Mouse (Mus musculus): ENCODE measurements around the gene Dll3. TPM values are rescaled to one million over a fixed set of nuclear protein-coding genes. Genes with fewer than 3 reads are reported as not detected.

Gene Dll3
- polyA plus RNA-seq, 1 experiment = 0.22 TPM

DNA sequence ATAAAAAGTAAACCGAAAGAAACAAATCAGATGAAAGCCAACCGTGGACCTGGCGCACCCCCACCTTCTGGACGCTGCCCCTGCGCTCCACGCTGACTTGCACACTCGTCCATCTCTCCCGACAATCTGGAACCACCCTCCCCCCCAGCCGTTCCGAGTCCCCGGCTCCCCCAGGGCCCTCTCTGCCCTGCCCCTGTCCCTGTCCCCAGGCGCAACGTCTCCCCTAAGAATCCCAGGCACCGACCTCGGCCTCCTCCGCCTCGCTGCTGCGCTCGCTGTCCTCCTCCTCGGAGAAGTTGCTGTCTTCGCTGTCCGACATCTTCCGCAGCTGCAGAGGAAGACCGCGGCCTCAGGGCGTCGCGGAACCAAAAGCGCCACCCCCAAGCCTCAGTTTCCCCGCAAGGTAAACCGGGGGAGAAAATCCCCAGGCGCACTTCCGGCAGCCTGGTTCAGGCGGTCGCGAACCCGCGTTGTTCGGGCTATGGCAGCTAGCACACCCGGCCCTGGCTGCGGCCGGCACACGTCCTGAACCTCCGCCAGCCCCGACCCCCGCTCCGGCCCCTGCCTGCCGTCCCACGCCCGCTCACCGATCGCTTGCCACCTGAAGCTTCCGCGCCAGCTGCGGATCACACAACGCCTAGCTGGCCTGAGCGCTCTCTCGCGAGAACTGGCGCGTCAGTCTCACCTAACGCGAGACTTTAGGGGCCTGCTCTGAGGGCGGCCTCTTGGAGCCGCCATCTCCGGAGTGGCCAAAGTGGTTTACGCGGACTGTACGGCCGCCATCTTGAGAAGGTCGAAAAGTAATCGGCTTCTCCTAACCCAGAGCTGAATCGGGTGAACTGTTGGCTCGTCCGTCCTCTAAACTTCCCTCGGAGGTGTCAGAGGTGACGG lies 36.3 kb upstream of the Dll3 start, which contains the start of gene Supt5:
Gene Supt5 (minus strand): TSS at position 639 of the 891 bp plus-strand sequence.
- TF ChIP-seq FLI1 (IDR thresholded peaks at IDR 0.05; ENCODE audit: low read length) (no peak), GATA1 (IDR thresholded peaks at IDR 0.05; ENCODE audit: borderline replicate concordance, low read length) (no peak)
- Histone ChIP-seq H3K4me3 (replicated peaks) (peak within 1 kb of the TSS; percentile 99), H3K36me3 (replicated peaks; ENCODE audit: low read length) (peaks cover 25% of the 10 kb centered on the region), H3K9me3 (no peaks in the 10 kb centered on the region), H3K27me3 (replicated peaks) (no peaks in the 10 kb centered on the region), H3K4me1 (peaks cover 70% of the 10 kb centered on the region)

DNA sequence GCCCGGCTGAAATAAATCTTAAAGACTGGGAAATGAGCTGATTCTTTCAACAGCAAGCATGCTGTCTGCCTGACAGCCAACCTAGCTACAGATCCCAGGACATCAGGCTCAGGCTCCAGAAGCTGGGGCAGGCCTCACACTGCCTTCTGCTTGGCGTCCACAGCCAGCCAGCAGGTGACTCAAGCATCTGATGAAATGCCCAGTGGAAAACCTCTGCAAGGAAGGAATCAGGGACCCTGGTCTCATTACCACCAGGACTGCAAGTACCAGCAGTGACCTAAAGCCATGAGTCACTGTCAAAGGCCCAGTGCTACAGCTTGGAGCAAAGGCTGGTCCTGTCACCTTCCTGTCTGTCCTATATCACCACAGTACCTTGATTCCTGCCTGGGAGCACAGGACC lies 33.4 kb upstream of the Dll3 start:
- no peak for TF ChIP-seq GATA1 (IDR thresholded peaks at IDR 0.05; ENCODE audit: borderline replicate concordance, low read length)
- no peak for TF ChIP-seq FLI1 (IDR thresholded peaks at IDR 0.05; ENCODE audit: low read length)
- peaks cover 48% of the 10 kb centered on the region for H3K36me3 ChIP-seq (replicated peaks; ENCODE audit: low read length)
- H3K4me3 ChIP-seq (replicated peaks) = peak overlapping the region; percentile 19
- H3K4me1 ChIP-seq = peaks cover 46% of the 10 kb centered on the region
- no peaks in the 10 kb centered on the region for H3K27me3 ChIP-seq (replicated peaks)
- no peaks in the 10 kb centered on the region for H3K9me3 ChIP-seq

DNA sequence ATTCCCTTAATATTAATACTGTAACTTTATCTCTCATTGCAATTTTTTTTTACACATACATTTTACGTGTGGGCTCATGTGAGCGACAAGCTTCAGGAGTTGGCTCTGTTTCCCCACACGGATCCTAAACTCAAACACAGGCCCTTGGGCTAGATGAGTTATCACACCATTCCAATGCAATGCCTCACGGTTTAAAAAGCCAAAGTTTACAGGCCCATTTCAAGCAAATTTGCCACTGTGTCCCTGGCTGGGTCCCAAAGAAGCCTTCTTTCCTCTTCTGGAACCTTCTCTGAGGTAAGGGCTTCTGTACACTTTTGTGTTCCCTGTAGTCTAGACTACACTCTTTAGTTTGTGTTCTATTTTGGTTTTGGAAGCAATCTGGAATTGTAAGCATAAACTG lies 32.5 kb upstream of the Dll3 start:
- no peak for TF ChIP-seq FLI1 (IDR thresholded peaks at IDR 0.05; ENCODE audit: low read length)
- no peak for TF ChIP-seq GATA1 (IDR thresholded peaks at IDR 0.05; ENCODE audit: borderline replicate concordance, low read length)
- H3K36me3 ChIP-seq (replicated peaks; ENCODE audit: low read length) = peaks cover 57% of the 10 kb centered on the region
- peaks cover 44% of the 10 kb centered on the region for H3K4me1 ChIP-seq
- H3K9me3 ChIP-seq = no peaks in the 10 kb centered on the region
- H3K27me3 ChIP-seq (replicated peaks) = no peaks in the 10 kb centered on the region
- H3K4me3 ChIP-seq (replicated peaks) = no peak overlapping the region

DNA sequence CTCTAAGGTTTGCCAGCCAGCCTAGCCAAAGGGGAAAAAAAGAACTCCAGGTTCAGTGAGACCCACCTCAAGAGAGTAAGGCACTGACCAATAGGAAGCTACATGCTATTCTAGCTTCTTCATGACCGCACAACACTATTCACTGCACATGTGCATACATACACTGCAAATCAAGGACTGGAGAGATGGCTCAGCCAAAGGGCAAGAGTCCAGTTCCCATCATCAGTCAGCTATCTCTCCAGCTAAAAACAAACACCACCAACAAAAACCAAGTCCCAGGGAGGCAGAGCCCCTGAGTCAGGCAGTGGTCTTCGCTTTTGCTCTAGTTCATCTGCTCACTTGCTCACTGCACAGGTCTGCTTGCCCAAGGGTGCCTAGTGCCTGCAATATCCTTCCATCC lies 26.2 kb upstream of the Dll3 start:
- H3K36me3 ChIP-seq (replicated peaks; ENCODE audit: low read length) = peaks cover 92% of the 10 kb centered on the region
- TF ChIP-seq FLI1 (IDR thresholded peaks at IDR 0.05; ENCODE audit: low read length) (no peak), GATA1 (IDR thresholded peaks at IDR 0.05; ENCODE audit: borderline replicate concordance, low read length) (no peak)
- no peaks in the 10 kb centered on the region for H3K9me3 ChIP-seq
- H3K27me3 ChIP-seq (replicated peaks) = no peaks in the 10 kb centered on the region
- no peak overlapping the region for H3K4me3 ChIP-seq (replicated peaks)
- peaks cover 25% of the 10 kb centered on the region for H3K4me1 ChIP-seq

DNA sequence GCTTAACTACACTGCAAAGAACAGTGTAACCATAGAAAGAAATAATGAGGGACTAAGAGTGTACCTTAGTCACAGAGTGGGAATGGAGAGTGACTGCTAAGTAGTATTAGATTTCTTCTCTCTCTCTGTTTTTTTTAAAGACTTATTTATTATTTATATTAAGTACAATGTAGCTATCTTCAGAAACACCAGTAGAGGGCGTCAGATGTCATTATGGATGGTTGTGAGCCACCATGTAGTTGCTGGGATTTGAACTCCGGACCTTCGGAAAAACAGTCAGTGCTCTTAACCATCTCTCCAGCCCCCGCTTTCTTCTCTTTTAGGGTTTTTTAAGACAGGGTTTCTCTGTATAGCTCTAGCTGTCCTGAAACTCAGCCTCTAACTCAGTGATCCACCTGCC lies 24.4 kb upstream of the Dll3 start:
- peaks cover 39% of the 10 kb centered on the region for H3K4me1 ChIP-seq
- H3K36me3 ChIP-seq (replicated peaks; ENCODE audit: low read length) = peaks cover 98% of the 10 kb centered on the region
- no peaks in the 10 kb centered on the region for H3K9me3 ChIP-seq
- TF ChIP-seq FLI1 (IDR thresholded peaks at IDR 0.05; ENCODE audit: low read length) (no peak), GATA1 (IDR thresholded peaks at IDR 0.05; ENCODE audit: borderline replicate concordance, low read length) (no peak)
- H3K27me3 ChIP-seq (replicated peaks) = no peaks in the 10 kb centered on the region
- no peak overlapping the region for H3K4me3 ChIP-seq (replicated peaks)

DNA sequence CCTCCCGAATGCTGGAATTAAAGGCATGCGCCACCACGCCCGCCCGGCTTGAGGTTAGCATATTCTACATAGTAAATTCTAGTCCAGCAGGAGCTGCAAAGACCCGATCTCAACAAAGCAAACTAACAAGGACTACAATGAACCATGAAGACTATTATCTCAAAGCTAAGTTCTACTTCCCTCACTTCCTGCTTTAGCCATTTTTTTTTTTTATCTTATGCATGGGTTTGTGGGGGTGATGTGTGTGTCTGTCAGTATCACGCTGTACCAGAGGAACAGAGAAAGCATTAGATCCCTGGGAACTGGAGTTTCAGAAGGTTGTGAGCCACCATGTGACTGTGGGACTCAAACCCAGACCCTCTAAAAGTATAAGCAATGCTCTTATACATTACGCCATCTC lies 23.3 kb upstream of the Dll3 start:
- peaks cover 39% of the 10 kb centered on the region for H3K4me1 ChIP-seq
- H3K27me3 ChIP-seq (replicated peaks) = no peaks in the 10 kb centered on the region
- TF ChIP-seq GATA1 (IDR thresholded peaks at IDR 0.05; ENCODE audit: borderline replicate concordance, low read length) (no peak), FLI1 (IDR thresholded peaks at IDR 0.05; ENCODE audit: low read length) (no peak)
- H3K4me3 ChIP-seq (replicated peaks) = peak overlapping the region; percentile 26
- no peaks in the 10 kb centered on the region for H3K9me3 ChIP-seq
- peaks cover 98% of the 10 kb centered on the region for H3K36me3 ChIP-seq (replicated peaks; ENCODE audit: low read length)

DNA sequence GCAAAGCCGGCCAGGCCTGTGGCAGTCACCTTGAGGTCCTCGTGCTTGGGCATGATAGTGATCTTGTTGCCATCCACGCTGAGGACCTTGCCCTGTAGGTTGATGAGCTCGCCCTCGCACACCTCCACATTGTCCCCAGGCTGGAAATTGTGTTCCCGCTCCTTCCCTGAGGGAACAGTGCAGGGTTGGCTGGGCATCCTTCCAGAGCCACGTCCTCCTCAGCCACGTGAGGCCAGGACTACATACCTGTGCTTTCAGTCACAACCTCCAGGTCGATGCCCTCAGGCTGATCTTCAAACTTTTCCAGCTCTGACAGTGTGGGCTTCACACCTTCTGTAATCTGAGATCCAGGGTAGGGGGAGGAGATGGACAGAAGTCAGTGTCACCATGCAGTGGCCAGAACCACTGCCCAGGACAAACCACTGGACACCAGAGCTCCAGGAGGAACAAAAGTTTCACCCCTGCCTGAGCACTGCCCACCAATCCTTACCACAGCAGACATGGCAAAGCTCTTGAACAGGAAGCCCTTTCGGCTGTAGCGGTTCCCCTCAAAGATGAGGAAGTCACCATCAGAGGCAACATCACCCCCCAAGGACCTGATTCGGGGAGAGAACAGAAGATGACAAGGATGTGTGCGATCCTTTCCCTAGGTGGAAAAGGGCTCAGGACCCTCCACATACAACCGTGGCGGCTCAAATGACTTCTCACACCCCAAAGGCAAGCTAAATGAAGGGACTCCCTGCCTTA lies 20.1 kb upstream of the Dll3 start:
- no peak overlapping the region for H3K4me3 ChIP-seq (replicated peaks)
- TF ChIP-seq GATA1 (IDR thresholded peaks at IDR 0.05; ENCODE audit: borderline replicate concordance, low read length) (no peak), FLI1 (IDR thresholded peaks at IDR 0.05; ENCODE audit: low read length) (no peak)
- no peaks in the 10 kb centered on the region for H3K9me3 ChIP-seq
- peaks cover 100% of the 10 kb centered on the region for H3K36me3 ChIP-seq (replicated peaks; ENCODE audit: low read length)
- H3K4me1 ChIP-seq = peaks cover 37% of the 10 kb centered on the region
- H3K27me3 ChIP-seq (replicated peaks) = no peaks in the 10 kb centered on the region

DNA sequence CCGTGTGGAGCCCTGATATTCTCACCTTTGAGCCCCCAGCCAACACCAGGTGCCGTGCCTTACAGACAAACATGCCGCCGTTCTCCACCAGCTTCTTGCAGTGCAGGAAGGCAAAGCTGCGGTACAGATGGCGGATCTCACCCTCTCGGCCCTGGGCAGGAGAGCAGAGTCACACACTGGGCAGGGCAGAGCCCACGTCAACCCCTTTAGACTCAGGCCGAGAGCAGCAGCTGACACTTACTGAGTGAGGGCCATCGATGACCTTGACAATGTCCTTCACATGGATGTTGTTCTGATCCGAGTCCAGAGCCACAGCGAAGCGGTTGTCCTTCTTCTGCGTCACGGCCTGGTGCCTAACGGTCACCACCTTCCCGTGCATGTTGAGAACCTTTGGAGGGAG lies 16.7 kb upstream of the Dll3 start:
- no peaks in the 10 kb centered on the region for H3K9me3 ChIP-seq
- H3K4me1 ChIP-seq = peaks cover 16% of the 10 kb centered on the region; the same call in 1 of the 2 replicates
- no peaks in the 10 kb centered on the region for H3K27me3 ChIP-seq (replicated peaks)
- no peak overlapping the region for H3K4me3 ChIP-seq (replicated peaks)
- TF ChIP-seq GATA1 (IDR thresholded peaks at IDR 0.05; ENCODE audit: borderline replicate concordance, low read length) (no peak), FLI1 (IDR thresholded peaks at IDR 0.05; ENCODE audit: low read length) (no peak)
- H3K36me3 ChIP-seq (replicated peaks; ENCODE audit: low read length) = peaks cover 98% of the 10 kb centered on the region

DNA sequence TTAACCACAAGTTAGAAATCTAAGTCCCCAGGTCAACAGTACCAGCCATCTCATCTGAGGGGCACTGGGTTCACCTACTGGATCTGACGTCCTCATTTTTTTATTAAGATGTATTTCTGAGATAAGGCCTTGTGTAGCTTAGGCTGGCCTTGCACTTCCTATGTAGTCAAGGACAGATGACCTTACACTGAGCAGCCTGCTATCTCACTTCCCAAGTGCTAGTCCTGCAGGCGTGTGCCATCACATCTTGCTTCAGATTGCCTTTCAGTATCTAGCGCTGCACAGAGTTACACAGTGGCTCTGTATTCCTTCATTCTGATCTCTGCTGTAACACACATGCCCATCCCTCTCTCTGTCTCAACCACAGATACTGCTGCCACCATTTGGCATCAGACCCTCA lies 16.0 kb upstream of the Dll3 start:
- no peaks in the 10 kb centered on the region for H3K9me3 ChIP-seq
- no peak overlapping the region for H3K4me3 ChIP-seq (replicated peaks)
- peaks cover 17% of the 10 kb centered on the region for H3K4me1 ChIP-seq
- H3K27me3 ChIP-seq (replicated peaks) = no peaks in the 10 kb centered on the region
- TF ChIP-seq FLI1 (IDR thresholded peaks at IDR 0.05; ENCODE audit: low read length) (no peak), GATA1 (IDR thresholded peaks at IDR 0.05; ENCODE audit: borderline replicate concordance, low read length) (no peak)
- peaks cover 91% of the 10 kb centered on the region for H3K36me3 ChIP-seq (replicated peaks; ENCODE audit: low read length)
